Mouse (Mus musculus): Measurements from ENCODE around the gene Tbl2. TPM values are rescaled to one million over a fixed set of nuclear protein-coding genes. Genes with fewer than 3 reads are reported as not detected.
A peak's percentile ranks its signal among the peaks of the same experiment; 100 is the strongest.

Tbl2 gene
- polyA plus RNA-seq, 1 experiment from 2014 or later: 20.6 TPM

DNA sequence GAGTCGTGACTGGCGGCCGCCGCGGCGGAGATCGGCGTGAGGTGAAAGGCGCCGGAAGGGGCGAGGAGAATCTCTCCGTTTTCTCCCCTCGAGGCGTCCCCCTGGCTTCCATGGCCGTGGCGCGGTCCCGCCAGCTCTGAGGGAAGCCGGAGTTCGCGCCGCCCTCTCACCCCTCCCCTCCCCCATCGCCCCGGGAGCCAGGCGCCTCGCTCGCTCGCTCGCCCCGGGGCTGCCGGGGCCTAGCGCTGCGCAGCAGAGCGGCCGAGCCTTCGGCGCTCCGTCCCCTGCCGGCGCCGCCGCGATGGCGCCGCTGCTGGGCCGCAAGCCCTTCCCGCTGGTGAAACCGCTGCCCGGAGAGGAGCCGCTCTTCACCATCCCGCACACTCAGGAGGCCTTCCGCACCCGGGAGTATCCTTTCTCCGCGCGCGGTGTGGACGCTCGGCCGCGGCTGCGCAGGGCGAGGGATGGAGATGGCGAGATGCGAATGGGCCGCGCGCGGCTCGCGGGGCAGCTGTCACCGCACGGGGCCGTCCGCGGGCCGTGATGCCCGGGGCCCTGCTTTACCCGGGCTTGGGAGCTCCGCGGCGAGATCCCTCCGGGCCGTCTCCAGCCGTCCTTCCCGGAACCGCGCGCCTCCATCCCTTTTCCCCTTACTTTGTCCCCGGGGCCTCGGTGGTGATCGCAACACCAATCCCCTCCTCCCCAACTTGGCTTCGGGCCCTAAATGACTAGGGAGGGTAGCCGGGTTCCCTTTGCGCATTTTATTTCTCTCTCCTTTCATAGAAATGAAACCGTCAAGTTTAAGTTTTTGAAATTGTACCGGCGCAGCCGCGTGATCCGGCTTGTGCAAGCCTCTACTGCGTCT lies 38.1 kb downstream of the Tbl2 start:
- Histone ChIP-seq H3K4me2 (ENCODE audit: low read depth, low read length) (peak overlapping the region; percentile 78), H3K27me3 (ENCODE audit: control insufficient read depth, insufficient read depth, low read depth, low read length) (no peaks in the 10 kb centered on the region), H3K36me3 (ENCODE audit: control insufficient read depth, insufficient read depth, low read length) (no peaks in the 10 kb centered on the region), H3K9me3 (ENCODE audit: control insufficient read depth, low read length) (no peaks in the 10 kb centered on the region), H3K4me1 (replicated peaks; ENCODE audit: control insufficient read depth, insufficient read depth, low read length) (peaks cover 27% of the 10 kb centered on the region), H3K27ac (ENCODE audit: low read length) (peak overlapping the region; percentile 97), H3K4me3 (ENCODE audit: low read length) (peak overlapping the region; percentile 99), H3K9ac (ENCODE audit: low read length) (peak overlapping the region; percentile 98)
- ATAC-seq (ENCODE audit: low read depth): peak; percentile 67
- under 1% methylated on average over 90 of the region's 102 CpGs for WGBS

GRCm38 (mm10) chr5:135188214-135188554 lies 38.7 kb downstream of the Tbl2 start:
- H3K9me3 ChIP-seq (ENCODE audit: control insufficient read depth, low read length): no peaks in the 10 kb centered on the region
- H3K9ac ChIP-seq (ENCODE audit: low read length): peak overlapping the region; percentile 98
- ATAC-seq (ENCODE audit: low read depth): no peak
- H3K4me1 ChIP-seq (replicated peaks; ENCODE audit: control insufficient read depth, insufficient read depth, low read length): peaks cover 27% of the 10 kb centered on the region
- H3K27ac ChIP-seq (ENCODE audit: low read length): peak overlapping the region; percentile 97
- no peaks in the 10 kb centered on the region for H3K36me3 ChIP-seq (ENCODE audit: control insufficient read depth, insufficient read depth, low read length)
- no peaks in the 10 kb centered on the region for H3K27me3 ChIP-seq (ENCODE audit: control insufficient read depth, insufficient read depth, low read depth, low read length)
- WGBS: 0% methylated on average over 8 of the region's 8 CpGs
- H3K4me3 ChIP-seq (ENCODE audit: low read length): peak overlapping the region; percentile 99
- H3K4me2 ChIP-seq (ENCODE audit: low read depth, low read length): peak overlapping the region; percentile 78

- Histone ChIP-seq H3K4me2 (ENCODE audit: low read depth, low read length) (peak overlapping the region; percentile 78), H3K4me3 (ENCODE audit: low read length) (peak overlapping the region; percentile 99), H3K27me3 (ENCODE audit: control insufficient read depth, insufficient read depth, low read depth, low read length) (no peaks in the 10 kb centered on the region), H3K36me3 (ENCODE audit: control insufficient read depth, insufficient read depth, low read length) (no peaks in the 10 kb centered on the region), H3K9ac (ENCODE audit: low read length) (peak overlapping the region; percentile 98), H3K9me3 (ENCODE audit: control insufficient read depth, low read length) (no peaks in the 10 kb centered on the region), H3K4me1 (replicated peaks; ENCODE audit: control insufficient read depth, insufficient read depth, low read length) (peaks cover 23% of the 10 kb centered on the region), H3K27ac (ENCODE audit: low read length) (no peak overlapping the region)
- 25% methylated on average over 2 of the region's 2 CpGs for WGBS
- no peak for ATAC-seq (ENCODE audit: low read depth)
These were observed 40.0 kb downstream of the Tbl2 start for GRCm38 (mm10) chr5:135189281-135190022.

DNA sequence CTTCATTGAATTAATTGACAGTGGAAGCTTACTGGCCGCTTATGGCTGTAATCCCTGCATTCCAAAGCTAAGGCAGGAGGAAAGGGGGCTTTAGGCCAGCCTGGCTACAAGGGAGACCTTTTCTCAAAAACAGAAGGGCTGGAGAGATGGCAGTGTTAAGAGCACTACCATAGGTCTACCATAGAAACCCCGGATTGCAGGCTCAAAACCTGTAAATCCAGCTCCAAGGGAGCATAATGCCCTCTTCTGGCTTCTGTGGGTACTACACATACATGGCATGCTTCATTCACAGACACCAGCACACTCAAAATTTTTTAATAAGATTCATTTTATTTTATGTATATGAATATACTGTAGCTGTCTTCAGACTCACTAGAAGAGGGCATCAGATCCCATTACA lies 42.2 kb downstream of the Tbl2 start:
- no peak overlapping the region for H3K4me3 ChIP-seq (ENCODE audit: low read length)
- H3K9ac ChIP-seq (ENCODE audit: low read length): no peak overlapping the region
- H3K36me3 ChIP-seq (ENCODE audit: control insufficient read depth, insufficient read depth, low read length): peaks cover 3% of the 10 kb centered on the region; the same call in 1 of the 2 replicates
- no peaks in the 10 kb centered on the region for H3K27me3 ChIP-seq (ENCODE audit: control insufficient read depth, insufficient read depth, low read depth, low read length)
- no peak for ATAC-seq (ENCODE audit: low read depth)
- peaks cover 21% of the 10 kb centered on the region for H3K4me1 ChIP-seq (replicated peaks; ENCODE audit: control insufficient read depth, insufficient read depth, low read length)
- H3K27ac ChIP-seq (ENCODE audit: low read length): no peak overlapping the region
- no peak overlapping the region for H3K4me2 ChIP-seq (ENCODE audit: low read depth, low read length)
- WGBS: 30% methylated on average over 2 of the region's 2 CpGs
- no peaks in the 10 kb centered on the region for H3K9me3 ChIP-seq (ENCODE audit: control insufficient read depth, low read length)

GRCm38 (mm10) chr5:135192431-135192830 lies 43.0 kb downstream of the Tbl2 start:
- peaks cover 21% of the 10 kb centered on the region for H3K4me1 ChIP-seq (replicated peaks; ENCODE audit: control insufficient read depth, insufficient read depth, low read length)
- no peak for ATAC-seq (ENCODE audit: low read depth)
- no peak overlapping the region for H3K4me3 ChIP-seq (ENCODE audit: low read length)
- H3K27ac ChIP-seq (ENCODE audit: low read length): no peak overlapping the region
- H3K27me3 ChIP-seq (ENCODE audit: control insufficient read depth, insufficient read depth, low read depth, low read length): no peaks in the 10 kb centered on the region
- WGBS: 81% methylated on average over 1 of the region's 1 CpGs
- H3K9me3 ChIP-seq (ENCODE audit: control insufficient read depth, low read length): no peaks in the 10 kb centered on the region
- no peak overlapping the region for H3K4me2 ChIP-seq (ENCODE audit: low read depth, low read length)
- H3K9ac ChIP-seq (ENCODE audit: low read length): no peak overlapping the region
- peaks cover 3% of the 10 kb centered on the region; the same call in 1 of the 2 replicates for H3K36me3 ChIP-seq (ENCODE audit: control insufficient read depth, insufficient read depth, low read length)

- 60% methylated on average over 6 of the region's 6 CpGs for WGBS
- peaks cover 18% of the 10 kb centered on the region for H3K36me3 ChIP-seq (ENCODE audit: control insufficient read depth, insufficient read depth, low read length)
- ATAC-seq (ENCODE audit: low read depth): no peak
These were observed 46.9 kb downstream of the Tbl2 start for GRCm38 (mm10) chr5:135196367-135196766.

GRCm38 (mm10) chr5:135202763-135203162 lies 53.3 kb downstream of the Tbl2 start:
- no peak overlapping the region for H3K27ac ChIP-seq (ENCODE audit: low read length)
- no peak for ATAC-seq (ENCODE audit: low read depth)
- H3K9me3 ChIP-seq (ENCODE audit: control insufficient read depth, low read length): no peaks in the 10 kb centered on the region
- H3K36me3 ChIP-seq (ENCODE audit: control insufficient read depth, insufficient read depth, low read length): peaks cover 42% of the 10 kb centered on the region
- H3K27me3 ChIP-seq (ENCODE audit: control insufficient read depth, insufficient read depth, low read depth, low read length): no peaks in the 10 kb centered on the region
- WGBS: 64% methylated on average over 3 of the region's 3 CpGs
- no peak overlapping the region for H3K9ac ChIP-seq (ENCODE audit: low read length)
- no peak overlapping the region for H3K4me3 ChIP-seq (ENCODE audit: low read length)
- H3K4me2 ChIP-seq (ENCODE audit: low read depth, low read length): no peak overlapping the region
- H3K4me1 ChIP-seq (replicated peaks; ENCODE audit: control insufficient read depth, insufficient read depth, low read length): no peaks in the 10 kb centered on the region

More at GRCm38 (mm10) chr5:135196367-135196766, 46.9 kb downstream of the Tbl2 start:
- Histone ChIP-seq H3K27ac (ENCODE audit: low read length) (no peak overlapping the region), H3K4me2 (ENCODE audit: low read depth, low read length) (no peak overlapping the region), H3K9me3 (ENCODE audit: control insufficient read depth, low read length) (no peaks in the 10 kb centered on the region), H3K9ac (ENCODE audit: low read length) (no peak overlapping the region), H3K4me3 (ENCODE audit: low read length) (no peak overlapping the region), H3K27me3 (ENCODE audit: control insufficient read depth, insufficient read depth, low read depth, low read length) (no peaks in the 10 kb centered on the region), H3K4me1 (replicated peaks; ENCODE audit: control insufficient read depth, insufficient read depth, low read length) (peaks cover 5% of the 10 kb centered on the region; the same call in 1 of the 2 replicates)

- no peak overlapping the region for H3K4me2 ChIP-seq (ENCODE audit: low read depth, low read length)
- no peak for ATAC-seq (ENCODE audit: low read depth)
- no peak overlapping the region for H3K9ac ChIP-seq (ENCODE audit: low read length)
- H3K4me1 ChIP-seq (replicated peaks; ENCODE audit: control insufficient read depth, insufficient read depth, low read length): no peaks in the 10 kb centered on the region
- H3K36me3 ChIP-seq (ENCODE audit: control insufficient read depth, insufficient read depth, low read length): peaks cover 58% of the 10 kb centered on the region
- no peak overlapping the region for H3K4me3 ChIP-seq (ENCODE audit: low read length)
- 86% methylated on average over 1 of the region's 1 CpGs for WGBS
- no peak overlapping the region for H3K27ac ChIP-seq (ENCODE audit: low read length)
- H3K9me3 ChIP-seq (ENCODE audit: control insufficient read depth, low read length): no peaks in the 10 kb centered on the region
- no peaks in the 10 kb centered on the region for H3K27me3 ChIP-seq (ENCODE audit: control insufficient read depth, insufficient read depth, low read depth, low read length)
These were observed 58.7 kb downstream of the Tbl2 start for GRCm38 (mm10) chr5:135208197-135208596.
